Mouse (Mus musculus) left cerebral cortex, postnatal 10 days (tissue): ENCODE data around the gene Samd13. TPM values are rescaled to one million over a fixed set of nuclear protein-coding genes. Genes with fewer than 3 reads are reported as not detected.

Experiments used
- DNase-seq, 2 experiments: peaks; one replicate each; pipeline ENCODE4 v3.0.0; 2021 to 2022; ENCODE audit warnings: low spot score in 2 of 2, mixed read lengths in 1 of 2; ENCODE audit errors: extremely low spot score in 1 of 2
- intact Hi-C: fragments of 180-260 bp; cut with DNase I; formaldehyde crosslinking; loops from one replicate; pipeline ENCODE4 v1.15.1; 2025
- total RNA-seq, 2 experiments: library from RNA; stranded (reverse); gene quantifications; 2 replicates each; pipeline ENCODE4 v1.2.3; 2021

Gene Samd13
- total RNA-seq, 2 experiments from 2014 or later, result 0.43 to 1.3 TPM

DNA sequence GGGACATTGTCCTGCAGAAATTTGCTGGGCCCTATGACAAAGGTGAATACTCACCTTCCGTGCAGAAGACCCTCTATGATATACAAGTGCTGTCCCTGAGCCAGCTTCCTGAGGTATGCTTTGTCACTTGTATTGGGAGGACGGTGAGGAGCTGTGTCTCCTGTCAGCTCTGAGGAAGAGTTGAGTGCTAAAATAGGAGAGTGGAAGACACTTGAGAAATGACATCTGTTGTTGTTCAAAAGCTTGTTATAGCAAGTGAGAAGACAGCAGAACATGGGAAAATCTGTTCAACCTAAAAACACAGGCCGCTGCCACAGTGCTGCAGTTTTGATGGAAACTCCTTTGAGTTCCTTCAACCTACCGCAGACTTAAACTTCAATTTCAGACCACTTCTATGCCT lies 59.6 kb downstream of the Samd13 start:
- DNase-seq, result peak in 1 of 2 experiments; percentile 20
- intact Hi-C loops, result loop anchor here (10.0 kb wide), 1 partner anchor 59 kb away; the partner anchor contains the start of gene Samd13

DNA sequence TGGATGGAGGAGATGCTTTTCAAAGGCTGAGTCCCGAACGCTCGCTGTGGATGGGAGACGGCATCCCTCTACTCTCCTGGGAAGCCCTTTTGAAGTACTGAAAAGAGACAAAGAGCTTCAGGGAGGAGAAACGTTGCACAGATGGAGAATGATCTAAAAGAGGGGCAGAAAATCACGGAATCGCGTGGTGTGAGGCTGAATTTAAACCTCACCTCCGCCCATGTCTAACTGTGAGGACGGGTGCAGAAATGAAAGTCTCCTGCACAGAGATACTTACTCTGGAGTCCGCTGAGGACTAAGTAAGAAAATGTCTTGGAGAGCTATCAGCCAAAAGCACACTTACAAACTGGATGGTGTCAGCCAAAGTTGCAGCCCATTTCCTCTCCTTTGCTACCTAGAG lies 63.4 kb downstream of the Samd13 start:
- DNase-seq, result no peak
- intact Hi-C loops, result loop anchor here (5.0 to 10.0 kb wide), 3 partner anchors 63 to 145 kb away; partner anchors contain the start of gene Samd13

- intact Hi-C loops, result loop anchor here (5.0 to 10.0 kb wide), 3 partner anchors 64 to 147 kb away; partner anchors contain the start of gene Samd13
- peak; percentile 80 to 90 for DNase-seq
Measured at GRCm38 (mm10) chr3:146620555-146621249, 64.7 kb downstream of the Samd13 start.

DNA sequence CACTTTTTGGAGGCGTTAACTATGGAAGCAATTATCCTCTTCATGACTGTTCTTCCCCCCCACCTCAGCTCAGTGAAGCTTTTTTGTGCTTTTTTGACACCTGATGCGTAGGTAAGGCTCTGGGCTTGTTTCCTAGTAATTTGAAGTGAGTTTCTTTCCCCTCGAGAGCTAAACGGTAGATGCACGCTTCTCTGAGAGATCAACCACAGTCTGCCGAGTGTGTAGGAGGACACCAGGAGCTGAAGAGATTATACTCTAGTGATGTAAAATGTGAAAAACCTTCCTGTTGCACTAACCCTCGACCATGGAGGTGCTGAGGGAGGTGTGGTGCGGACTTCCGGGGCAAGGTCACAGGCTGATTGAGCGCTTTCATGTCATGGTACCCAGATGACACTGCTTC lies 65.3 kb downstream of the Samd13 start:
- intact Hi-C loops, result loop anchor here (5.0 to 10.0 kb wide), 3 partner anchors 65 to 147 kb away; partner anchors contain the start of gene Samd13
- DNase-seq, result peak in 1 of 2 experiments; percentile 51

GRCm38 (mm10) chr3:146618357-146618756 lies 67.0 kb downstream of the Samd13 start:
- intact Hi-C loops, result no loop called here
- no peak for DNase-seq

GRCm38 (mm10) chr3:146617946-146618345 lies 67.4 kb downstream of the Samd13 start:
- intact Hi-C loops, result no loop called here
- no peak for DNase-seq

DNA sequence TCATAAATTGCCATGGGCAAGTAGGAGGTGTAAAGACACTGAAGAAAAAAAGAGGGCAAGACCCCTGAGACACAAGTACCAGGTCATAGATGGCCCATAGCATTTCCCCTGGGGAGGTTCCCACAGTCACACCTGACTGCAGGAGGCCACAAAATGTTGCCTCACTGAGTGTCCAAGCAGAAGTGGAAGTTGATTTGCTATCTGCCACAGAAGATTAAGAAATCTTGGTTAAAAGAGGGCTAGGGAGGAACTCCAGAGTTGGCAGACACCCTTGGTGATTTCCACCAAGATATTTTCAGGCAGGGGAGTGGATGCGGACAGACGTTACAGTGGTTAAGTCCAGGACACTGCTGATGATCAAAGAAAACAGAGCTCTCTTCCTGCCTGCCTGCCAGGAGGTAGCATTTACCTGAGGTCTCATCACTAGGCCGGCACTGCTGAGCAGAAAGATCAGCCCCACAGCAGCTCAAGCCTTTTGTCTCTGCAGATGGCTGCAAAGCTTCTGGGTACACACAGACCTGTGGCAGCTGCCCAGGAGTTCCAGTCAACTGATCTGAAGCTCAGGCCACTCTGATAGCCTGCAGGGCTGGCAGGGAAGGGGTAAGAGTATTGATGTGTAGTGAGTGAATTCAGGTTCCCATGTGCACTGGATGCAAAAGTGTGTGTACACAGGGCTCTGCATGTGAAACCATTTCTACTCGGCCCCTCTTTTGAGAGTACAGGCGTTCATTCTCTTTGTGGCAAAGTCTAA lies 68.7 kb downstream of the Samd13 start:
- intact Hi-C loops, result no loop called here
- no peak for DNase-seq

DNA sequence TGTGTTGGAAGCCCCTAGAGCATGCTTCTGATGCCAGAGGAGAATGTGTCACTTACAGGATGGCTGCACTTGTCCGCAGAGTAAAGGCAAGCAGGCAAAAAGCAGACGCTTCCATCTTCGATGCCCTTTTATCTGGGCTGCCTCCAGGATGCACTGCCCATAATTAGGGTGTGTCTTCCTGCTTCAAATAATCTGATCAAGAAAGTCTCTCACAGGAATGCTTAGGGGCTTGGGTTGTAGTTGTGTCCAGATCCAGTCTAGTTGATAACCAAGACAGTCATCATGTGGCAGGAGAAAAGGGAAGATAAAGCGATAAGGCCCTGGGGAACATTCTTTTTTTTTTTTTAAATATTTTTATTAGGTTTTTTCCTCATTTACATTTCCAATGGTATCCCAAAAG lies 69.9 kb downstream of the Samd13 start, which contains the start of gene Dnase2b:
TSS of gene Dnase2b (minus strand) at position 101 of the 400 bp plus-strand sequence.
- intact Hi-C loops, result no loop called here

GRCm38 (mm10) chr3:146611821-146612220 lies 73.6 kb downstream of the Samd13 start:
- intact Hi-C loops, result no loop called here
- no peak for DNase-seq

More for the DNA sequence above, 69.9 kb downstream of the Samd13 start, which contains the start of gene Dnase2b:
- DNase-seq, result no peak

DNA sequence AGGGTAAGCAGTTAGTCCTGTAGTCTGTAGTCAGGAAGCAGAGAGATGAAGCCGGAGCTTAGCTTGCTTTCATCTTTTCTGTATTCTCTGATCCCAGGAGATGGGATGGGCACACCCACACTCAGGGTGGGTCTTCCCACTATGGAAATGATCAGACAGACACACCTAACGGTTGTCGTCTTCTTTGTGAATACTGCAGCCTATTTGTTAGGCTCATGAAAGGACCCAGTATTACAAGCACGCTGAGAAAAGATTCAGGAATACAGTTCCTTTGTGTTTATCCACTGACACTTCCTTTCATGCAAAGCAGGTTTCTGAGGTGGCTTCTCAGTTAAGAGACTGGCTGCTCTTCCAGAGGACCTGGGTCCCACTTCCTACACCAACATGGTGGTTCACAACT lies 74.1 kb downstream of the Samd13 start:
- intact Hi-C loops, result no loop called here
- no peak for DNase-seq

DNA sequence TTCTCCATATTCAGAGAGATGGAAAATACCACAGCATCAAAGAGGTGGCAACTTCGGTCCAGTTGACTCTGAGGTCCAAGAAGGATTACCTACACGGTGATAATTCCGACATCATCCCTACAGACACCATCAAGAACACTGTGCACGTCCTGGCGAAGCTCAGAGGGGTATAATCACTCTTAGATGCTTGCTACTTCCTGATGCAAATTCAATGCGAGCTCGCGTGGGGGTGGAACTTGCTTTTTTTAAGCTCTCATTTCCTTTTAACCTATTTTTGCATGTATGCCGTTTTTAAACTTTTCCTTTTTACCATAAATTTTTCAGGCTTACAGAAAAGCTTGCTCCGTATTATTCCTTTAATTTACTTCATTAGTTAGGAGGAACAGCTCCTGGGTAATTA lies 75.1 kb downstream of the Samd13 start:
- DNase-seq, result no peak
- intact Hi-C loops, result no loop called here

- intact Hi-C loops, result no loop called here
- DNase-seq, result peak in 1 of 2 experiments; percentile 59
Measured at GRCm38 (mm10) chr3:146607368-146607767, 78.0 kb downstream of the Samd13 start.

DNA sequence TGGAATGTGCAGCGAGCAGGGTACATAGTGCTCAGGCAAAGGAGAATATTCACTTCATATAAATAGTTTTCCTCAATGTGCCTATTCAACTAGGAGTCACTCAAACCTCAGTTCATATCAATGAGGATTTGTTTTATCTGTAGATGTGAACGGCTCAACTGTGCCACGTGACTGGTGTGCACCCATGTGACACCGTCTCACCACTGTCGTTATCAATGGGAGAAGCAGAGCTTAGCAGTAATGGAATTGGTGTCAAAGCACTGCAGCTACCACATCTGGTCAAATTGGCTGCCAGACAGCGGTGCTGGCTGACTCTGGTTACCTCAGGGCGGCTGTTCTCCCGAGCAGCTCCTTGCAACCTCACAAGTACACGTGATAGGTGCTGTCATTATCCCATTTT lies 80.7 kb downstream of the Samd13 start:
- DNase-seq, result no peak
- intact Hi-C loops, result loop anchor here (5.0 kb wide), 1 partner anchor 37 kb away; no protein-coding TSS in a partner anchor

GRCm38 (mm10) chr3:146602531-146602930 lies 82.9 kb downstream of the Samd13 start:
- intact Hi-C loops, result loop anchor here (5.0 kb wide), 1 partner anchor 35 kb away; no protein-coding TSS in a partner anchor
- no peak for DNase-seq

- intact Hi-C loops, result loop anchor here (5.0 kb wide), 1 partner anchor 34 kb away; no protein-coding TSS in a partner anchor
Measured at GRCm38 (mm10) chr3:146601205-146601604, 84.2 kb downstream of the Samd13 start.

DNA sequence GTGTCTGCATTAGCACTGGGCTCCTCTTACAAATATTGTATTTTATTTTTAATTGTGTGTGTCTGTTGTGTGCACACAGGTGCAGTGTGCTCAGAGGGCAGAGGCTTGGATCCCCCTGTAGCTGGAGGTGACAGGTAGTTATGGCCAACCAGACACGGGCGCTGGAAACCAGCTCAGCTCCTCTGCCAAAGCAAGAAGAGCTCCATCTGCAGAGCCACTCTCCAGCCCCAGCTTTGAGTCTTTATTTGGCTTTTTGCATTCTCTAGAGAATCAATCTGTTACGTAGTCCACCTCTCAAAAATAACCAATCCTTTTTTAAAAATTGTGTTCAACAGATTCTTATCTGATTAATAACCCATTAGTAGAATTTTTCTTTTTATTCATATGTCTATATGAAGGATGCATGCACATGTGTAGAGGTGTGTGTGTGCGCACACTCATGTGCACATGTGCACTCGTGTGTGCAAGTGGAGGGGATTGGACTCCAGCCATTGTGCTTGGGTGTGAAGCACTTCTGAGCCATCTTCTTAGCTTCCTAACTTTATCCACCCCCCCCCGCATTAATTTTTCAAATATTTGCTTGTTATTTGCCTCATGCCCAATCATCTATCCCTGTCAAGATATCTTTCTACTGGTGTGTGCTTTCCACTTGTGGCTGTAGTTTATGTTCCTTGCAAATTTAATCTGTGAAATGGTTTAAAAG lies 86.0 kb downstream of the Samd13 start:
- no peak for DNase-seq
- intact Hi-C loops, result no loop called here

More at GRCm38 (mm10) chr3:146601205-146601604, 84.2 kb downstream of the Samd13 start:
- no peak for DNase-seq

- intact Hi-C loops, result no loop called here
- DNase-seq, result no peak
Measured at GRCm38 (mm10) chr3:146598411-146598810, 87.0 kb downstream of the Samd13 start.

DNA sequence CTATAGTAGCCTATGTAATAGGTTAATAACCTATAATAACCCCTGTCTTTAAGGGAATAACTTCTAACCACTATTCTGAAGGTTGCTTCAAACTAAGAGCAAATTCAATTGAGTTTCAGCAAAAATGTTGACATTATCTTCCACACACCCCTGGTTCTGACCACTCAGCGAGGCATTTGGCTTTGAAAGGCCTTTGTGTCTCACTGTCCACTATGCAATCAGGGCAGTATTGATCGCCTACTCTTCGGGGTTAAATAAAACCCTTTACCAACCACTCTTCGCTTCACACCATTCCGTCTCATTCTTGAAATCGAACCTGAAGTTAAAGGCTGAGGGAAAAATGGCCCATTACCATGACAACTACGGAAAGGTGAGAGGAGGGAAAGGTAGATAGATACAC lies 88.5 kb downstream of the Samd13 start:
- DNase-seq, result no peak
- intact Hi-C loops, result no loop called here

DNA sequence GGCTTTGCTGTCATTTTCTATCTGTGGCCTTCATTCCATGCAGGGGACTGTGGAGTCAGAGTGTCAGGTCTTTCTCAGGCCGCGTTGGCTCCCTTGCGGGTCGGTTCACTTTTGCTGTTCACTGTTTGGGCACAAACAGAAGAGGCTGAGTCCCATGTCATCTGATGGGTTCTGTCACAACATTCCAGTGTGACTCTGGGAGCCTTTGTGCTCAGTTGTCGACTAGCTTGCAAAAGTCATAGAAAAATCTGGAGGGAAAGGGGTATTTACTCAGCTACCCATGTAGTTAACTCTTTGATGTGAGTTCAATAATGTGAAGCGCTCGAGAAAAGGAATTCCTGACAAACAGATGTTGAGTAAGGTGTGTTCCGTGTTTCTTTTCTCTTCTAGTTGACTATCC lies 89.0 kb downstream of the Samd13 start:
- DNase-seq, result no peak
- intact Hi-C loops, result no loop called here
